Mouse (Mus musculus) thymus, adult 2 months (tissue): ENCODE data around the gene Zfp74. TPM values are rescaled to one million over a fixed set of nuclear protein-coding genes. Genes with fewer than 3 reads are reported as not detected.

Experiments used
- DNase-seq: peaks from one replicate; pipeline ENCODE4 v3.0.0; 2021
- H3K27ac ChIP-seq: fragments of 200-500 bp; 2 replicates; pipeline ENCODE4 v1.5.1; 2012; ENCODE audit warnings: low read length, control low read depth; ENCODE audit not compliant: control insufficient read depth, insufficient read depth
- H3K27me3 ChIP-seq: fragments of 200-500 bp; 2 replicates; pipeline ENCODE4 v1.6.1; 2012; ENCODE audit warnings: mild to moderate bottlenecking, low read length, moderate library complexity, mixed read lengths; ENCODE audit not compliant: control insufficient read depth, insufficient read depth
- H3K36me3 ChIP-seq: fragments of 200-500 bp; 2 replicates; pipeline ENCODE4 v1.6.1; 2012; ENCODE audit warnings: mild to moderate bottlenecking, low read length, moderate library complexity; ENCODE audit not compliant: control insufficient read depth, insufficient read depth
- H3K4me1 ChIP-seq: fragments of 200-500 bp; replicated peaks from 2 replicates; pipeline ENCODE4 v1.6.1; 2012; ENCODE audit warnings: low read length; ENCODE audit not compliant: control insufficient read depth, insufficient read depth
- H3K4me3 ChIP-seq: fragments of 200-500 bp; 2 replicates; pipeline ENCODE4 v1.5.1; 2012; ENCODE audit warnings: mild to moderate bottlenecking, low read length, control low read depth, moderate library complexity; ENCODE audit not compliant: control insufficient read depth, insufficient read depth
- CTCF ChIP-seq: fragments of 200-500 bp; IDR thresholded peaks from 2 replicates; pipeline ENCODE4 v1.5.1; 2012; ENCODE audit warnings: mild to moderate bottlenecking, control low read depth, low read length, moderate library complexity, borderline replicate concordance; ENCODE audit not compliant: control insufficient read depth, poor library complexity, insufficient read depth; ENCODE audit errors: extremely low read depth
- POLR2A ChIP-seq: fragments of 200-500 bp; IDR thresholded peaks from 2 replicates; pipeline ENCODE4 v1.6.1; 2012; ENCODE audit warnings: mild to moderate bottlenecking, low read length, control low read depth, moderate library complexity; ENCODE audit not compliant: control insufficient read depth, poor library complexity, insufficient read depth; ENCODE audit errors: extremely low read depth
- WGBS: fragments of 180-500 bp; shearing (Covaris S2); methylation state at CpG from one replicate; pipeline ENCODE4 v1.1.7; 2018; 5-methylcytosine and 5-hydroxymethylcytosine counted together
- polyA plus RNA-seq: library from polyadenylated mRNA; depleted of rRNA; stranded (reverse); fragments of >200 nt; gene quantifications from 2 replicates; pipeline ENCODE4 v1.2.3, GENCODE M21; 2012; rRNA removed

The Zfp74 gene
- 11.8 and 12.3 TPM in 2 replicates for polyA plus RNA-seq

DNA sequence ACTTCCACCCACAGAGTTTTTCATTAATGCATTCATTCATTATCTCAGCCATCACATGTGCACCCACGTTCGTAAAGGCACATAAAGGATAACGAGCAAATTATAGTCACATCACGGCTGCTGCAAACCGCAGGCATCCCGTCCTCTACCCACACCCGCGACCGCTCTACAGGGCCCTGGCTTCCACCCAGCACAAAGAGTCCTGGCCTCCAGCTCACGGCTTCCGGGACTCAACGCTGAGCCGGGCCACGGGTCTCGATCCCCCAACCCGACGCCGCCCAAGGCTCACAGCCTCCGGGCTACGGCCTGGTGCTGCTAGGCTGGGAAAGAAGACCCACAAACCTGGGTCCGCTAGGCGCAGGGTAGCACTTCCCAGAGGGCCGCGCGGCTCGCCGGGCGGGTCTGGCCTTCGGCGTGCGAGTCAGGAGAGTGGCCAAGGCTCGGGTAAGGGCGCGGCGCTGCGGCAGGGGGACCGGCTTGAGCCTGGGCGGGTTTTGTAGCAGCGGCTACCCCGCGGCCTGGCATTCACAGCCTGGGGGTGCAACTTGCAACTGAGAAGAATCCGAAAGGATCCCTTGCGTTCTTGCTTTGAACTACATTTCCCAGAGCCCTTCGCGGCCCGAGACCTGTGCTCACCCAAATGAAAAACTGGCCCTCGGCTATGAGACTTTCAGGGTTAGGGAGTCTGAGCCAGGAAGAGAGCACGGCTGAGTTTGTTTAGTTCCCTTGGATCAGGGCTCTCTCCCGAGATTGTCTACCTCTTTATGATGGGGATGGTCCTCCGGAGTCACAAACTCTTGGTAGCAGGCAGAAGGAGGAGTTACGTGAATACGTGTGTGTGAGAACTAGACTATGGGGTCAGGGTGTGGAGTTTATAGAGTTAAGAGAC, at the start of gene Zfp74:
Gene Zfp74 (minus strand): TSS at position 577 of the 889 bp plus-strand sequence.
- Histone ChIP-seq H3K27ac (peak within 1 kb of the TSS; percentile 50), H3K27me3 (no peaks in the 10 kb centered on the region), H3K4me1 (no peaks in the 10 kb centered on the region), H3K4me3 (peak within 1 kb of the TSS; percentile 68), H3K36me3 (0 out of 2 replicates have a peak, but pooled peaks cover 3% of the 10 kb centered on the region)
- TF ChIP-seq POLR2A (peak; percentile 20; the same call in 1 of the 2 replicates), CTCF (0 out of 2 replicates have a peak, but pooled peaks have one; percentile 43)
- peak; percentile 79 for DNase-seq
- 1% methylated on average over 52 of the region's 52 CpGs for WGBS

DNA sequence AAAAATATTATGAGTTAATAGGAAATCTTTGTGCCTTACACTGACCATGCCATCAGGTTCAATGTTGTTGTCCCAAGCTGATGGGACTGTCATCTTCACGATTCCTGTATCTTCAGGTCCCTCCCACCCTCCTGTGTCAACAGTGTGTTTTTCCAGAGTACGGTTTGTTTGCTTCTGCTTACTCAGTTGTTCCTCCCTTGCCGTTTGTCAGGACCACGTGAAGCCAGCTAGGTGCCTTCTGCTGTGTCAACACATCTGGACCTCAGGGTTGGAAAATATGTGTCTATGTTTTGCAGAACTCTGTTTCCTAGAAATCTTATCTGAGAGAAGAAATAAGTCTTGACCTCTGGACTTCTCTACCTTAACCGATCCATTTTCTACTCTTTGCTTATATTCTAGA, 46.7 kb upstream of the Zfp74 start:
- whole genome bisulfite sequencing = 96% methylated on average over 5 of the region's 5 CpGs
- no peaks in the 10 kb centered on the region for H3K27me3 ChIP-seq
- no peaks in the 10 kb centered on the region for H3K4me1 ChIP-seq
- DNase-seq = no peak
- H3K27ac ChIP-seq = no peak overlapping the region
- H3K4me3 ChIP-seq = no peak overlapping the region
- H3K36me3 ChIP-seq = peaks cover 6% of the 10 kb centered on the region; the same call in 1 of the 2 replicates
- TF ChIP-seq POLR2A (no peak), CTCF (no peak)

DNA sequence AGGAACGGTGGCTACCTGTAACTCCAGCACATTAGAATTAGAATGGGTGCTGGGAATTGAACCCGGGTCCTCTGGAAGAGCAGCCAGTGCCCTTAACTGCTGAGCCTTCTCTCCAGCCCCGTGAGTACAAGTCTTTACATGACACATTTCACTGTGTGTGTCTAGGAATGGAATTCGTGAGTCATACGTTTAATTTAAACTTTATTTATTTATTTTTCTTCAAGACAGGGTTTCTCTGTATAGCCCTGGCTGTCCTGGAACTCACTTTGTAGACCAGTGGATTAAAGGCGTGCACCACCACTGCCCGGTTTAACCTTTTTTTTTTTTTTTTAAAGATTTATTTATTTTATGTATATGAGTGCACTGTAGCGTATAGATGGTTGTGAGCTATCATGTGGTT, 41.2 kb upstream of the Zfp74 start:
- H3K27ac ChIP-seq = no peak overlapping the region
- 96% methylated on average over 8 of the region's 8 CpGs for WGBS
- no peak for TF ChIP-seq CTCF
- no peak for TF ChIP-seq POLR2A

GRCm38 (mm10) chr7:29993340-29993739, 39.5 kb upstream of the Zfp74 start:
- H3K27me3 ChIP-seq = no peaks in the 10 kb centered on the region
- TF ChIP-seq CTCF (no peak), POLR2A (no peak)
- H3K4me1 ChIP-seq = no peaks in the 10 kb centered on the region
- H3K4me3 ChIP-seq = no peak overlapping the region
- no peaks in the 10 kb centered on the region for H3K36me3 ChIP-seq
- H3K27ac ChIP-seq = no peak overlapping the region
- DNase-seq = no peak
- 97% methylated on average over 9 of the region's 9 CpGs for WGBS

More for the DNA sequence above, 41.2 kb upstream of the Zfp74 start:
- no peak for DNase-seq
- H3K27me3 ChIP-seq = no peaks in the 10 kb centered on the region
- H3K4me3 ChIP-seq = no peak overlapping the region
- no peaks in the 10 kb centered on the region for H3K4me1 ChIP-seq
- H3K36me3 ChIP-seq = peaks cover 6% of the 10 kb centered on the region; the same call in 1 of the 2 replicates

GRCm38 (mm10) chr7:29992698-29993097, 38.8 kb upstream of the Zfp74 start:
- H3K27me3 ChIP-seq = no peaks in the 10 kb centered on the region
- no peak for DNase-seq
- 97% methylated on average over 8 of the region's 8 CpGs for WGBS
- H3K4me3 ChIP-seq = no peak overlapping the region
- H3K27ac ChIP-seq = no peak overlapping the region
- H3K36me3 ChIP-seq = no peaks in the 10 kb centered on the region
- no peaks in the 10 kb centered on the region for H3K4me1 ChIP-seq
- TF ChIP-seq POLR2A (no peak), CTCF (no peak)

DNA sequence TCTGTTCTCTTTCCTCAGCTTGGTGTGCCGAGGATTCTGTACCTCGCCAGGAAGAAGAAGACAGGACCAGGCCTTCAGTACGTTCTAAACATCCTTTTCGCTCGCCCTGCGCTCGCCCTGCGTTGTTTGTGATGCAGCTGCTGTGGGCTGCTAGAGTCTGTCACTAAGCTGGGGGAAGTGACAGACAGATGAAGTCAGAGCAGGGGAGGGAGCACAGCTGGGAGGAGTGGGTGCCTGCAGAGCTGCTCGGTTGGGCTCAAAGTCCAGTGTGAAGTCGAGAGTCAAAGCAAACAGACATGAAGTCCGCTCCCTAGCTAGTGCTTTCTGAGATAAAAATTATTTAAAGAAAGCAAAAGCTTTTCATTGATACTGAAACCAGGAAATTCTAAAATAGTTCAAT, 35.1 kb upstream of the Zfp74 start:
- H3K27ac ChIP-seq = no peak overlapping the region
- DNase-seq = no peak
- no peaks in the 10 kb centered on the region for H3K4me1 ChIP-seq
- TF ChIP-seq CTCF (no peak), POLR2A (no peak)
- H3K36me3 ChIP-seq = no peaks in the 10 kb centered on the region
- no peaks in the 10 kb centered on the region for H3K27me3 ChIP-seq
- 95% methylated on average over 11 of the region's 11 CpGs for WGBS
- H3K4me3 ChIP-seq = no peak overlapping the region

DNA sequence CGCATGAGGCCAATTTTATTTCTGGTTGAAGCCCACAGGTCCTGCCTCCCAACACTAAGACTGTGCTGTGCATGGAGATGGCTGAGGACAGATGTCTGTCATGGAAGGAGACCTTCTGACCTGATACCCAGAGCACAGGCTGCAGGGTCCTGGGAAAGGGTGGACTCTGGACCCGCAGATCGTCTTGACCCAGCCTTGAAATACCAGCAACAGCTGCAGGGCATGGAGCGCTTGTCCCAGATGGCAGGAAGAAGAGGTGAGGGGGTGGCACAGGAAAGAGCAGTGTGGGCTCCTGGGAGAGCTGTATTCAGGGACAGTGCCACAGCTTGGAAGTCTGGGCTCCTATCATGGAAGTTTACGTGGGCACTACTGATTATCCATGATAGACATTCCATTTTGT, 33.7 kb upstream of the Zfp74 start:
- Histone ChIP-seq H3K36me3 (no peaks in the 10 kb centered on the region), H3K27ac (no peak overlapping the region), H3K27me3 (no peaks in the 10 kb centered on the region), H3K4me1 (peaks cover 7% of the 10 kb centered on the region; the same call in 1 of the 2 replicates), H3K4me3 (no peak overlapping the region)
- DNase-seq = no peak
- 96% methylated on average over 5 of the region's 5 CpGs for WGBS
- no peak for TF ChIP-seq CTCF
- no peak for TF ChIP-seq POLR2A
